Comparison of ENCODE assay signal across 8 mouse cellular contexts in the genomic region with DNA sequence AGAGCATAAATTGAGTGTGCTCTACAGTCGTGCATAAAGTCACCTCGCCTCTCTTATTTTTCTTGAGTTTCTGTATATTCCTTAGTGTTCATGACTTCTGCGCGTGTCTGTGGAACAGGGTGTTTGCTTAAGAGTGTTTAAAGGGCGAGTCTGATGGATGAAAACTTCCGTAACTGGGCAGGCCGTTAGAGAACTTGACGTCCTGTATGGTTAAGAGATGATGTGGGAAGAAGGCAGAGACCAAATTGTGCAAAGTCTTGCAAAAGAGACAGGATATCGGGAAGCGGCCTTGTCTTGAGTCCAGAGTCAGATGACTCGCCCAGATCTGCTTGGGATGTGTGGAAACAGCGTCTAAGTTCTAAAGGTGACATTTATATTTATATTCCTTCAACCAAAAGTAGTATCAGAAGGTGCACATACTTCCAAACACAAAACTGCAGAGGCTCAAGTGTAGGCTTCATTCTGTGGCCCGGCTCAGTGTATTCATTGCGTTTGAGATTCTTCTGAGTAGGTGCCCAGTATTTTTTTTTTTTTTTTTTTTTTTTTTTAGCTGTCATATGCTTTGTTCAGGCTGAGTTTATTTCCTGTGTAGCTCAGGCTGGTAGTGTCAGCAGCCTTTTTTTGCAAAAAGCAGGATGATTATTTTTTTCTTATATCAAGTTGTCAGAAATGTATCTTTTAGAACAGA. TPM values are rescaled to one million over a fixed set of nuclear protein-coding genes. Genes with fewer than 3 reads are reported as not detected.
DNase-seq lines count a peak whose midpoint lies in the region; ATAC-seq and TF ChIP-seq lines count a peak whose summit lies in the region.

No protein-coding gene starts in this region.

- no peaks in the 10 kb centered on the region for H3K36me3 ChIP-seq in lung, postnatal 0 days (ENCODE audit: insufficient read depth, low read length)
- H3K36me3 ChIP-seq in stomach, postnatal 0 days (ENCODE audit: control insufficient read depth, insufficient read depth, low read length), result no peaks in the 10 kb centered on the region

- DNase-seq in gastrocnemius, postnatal 25 days, result peak; percentile 7
- no peak for DNase-seq in gastrocnemius, postnatal 36 days
- peak; percentile 34 for DNase-seq in adrenal gland, adult 8-10 months
- DNase-seq in heart, adult 11 months, result peak; percentile 94
- DNase-seq in kidney, adult 18-20 months, result peak; percentile 32
- DNase-seq in lung, postnatal 0 days (ENCODE audit: low spot score), result peak; percentile 86
- no peak for DNase-seq in stomach, postnatal 0 days (ENCODE audit: low spot score)
- DNase-seq in testis, postnatal 14 days (ENCODE audit: low spot score), result no peak

- intact Hi-C loops in gastrocnemius, postnatal 36 days (cut with DNase I), result loop anchor here (5.0 kb wide), 1 partner anchor 72 kb away; no protein-coding TSS in a partner anchor

- H3K27me3 ChIP-seq in lung, postnatal 0 days (replicated peaks; ENCODE audit: insufficient read depth, low read length), result no peaks in the 10 kb centered on the region
- no peaks in the 10 kb centered on the region for H3K27me3 ChIP-seq in stomach, postnatal 0 days (ENCODE audit: control insufficient read depth, insufficient read depth, low read length)

- H3K9me3 ChIP-seq in lung, postnatal 0 days (ENCODE audit: low read length), result no peaks in the 10 kb centered on the region
- no peaks in the 10 kb centered on the region for H3K9me3 ChIP-seq in stomach, postnatal 0 days (ENCODE audit: control insufficient read depth, low read length)

- H3K4me1 ChIP-seq in lung, postnatal 0 days (ENCODE audit: insufficient read depth, low read depth, low read length), result no peaks in the 10 kb centered on the region; the same call in 1 of the 2 replicates
- no peaks in the 10 kb centered on the region for H3K4me1 ChIP-seq in stomach, postnatal 0 days (replicated peaks; ENCODE audit: control insufficient read depth, insufficient read depth)

- 5% methylated on average over 14 of the region's 14 CpGs for WGBS in lung, postnatal 0 days
- 5% methylated on average over 14 of the region's 14 CpGs for WGBS in stomach, postnatal 0 days

- peak overlapping the region; percentile 85 for H3K9ac ChIP-seq in lung, postnatal 0 days (replicated peaks; ENCODE audit: low read depth)
- peak overlapping the region; percentile 85 for H3K9ac ChIP-seq in stomach, postnatal 0 days (ENCODE audit: low read length)

- H3K4me2 ChIP-seq in lung, postnatal 0 days (replicated peaks; ENCODE audit: low read depth, low read length), result peak overlapping the region; percentile 59
- peak overlapping the region; percentile 75 for H3K4me2 ChIP-seq in stomach, postnatal 0 days (replicated peaks; ENCODE audit: low read depth)

- H3K4me3 ChIP-seq in lung, postnatal 0 days (ENCODE audit: low read depth, low read length), result peak overlapping the region; percentile 85
- peak overlapping the region; percentile 82 for H3K4me3 ChIP-seq in stomach, postnatal 0 days (ENCODE audit: low read depth, low read length)

- TF ChIP-seq CTCF in lung, postnatal 0 days (IDR thresholded peaks at IDR 0.05), result no peak
- no peak for TF ChIP-seq CTCF in stomach, postnatal 0 days (IDR thresholded peaks at IDR 0.05; ENCODE audit: low read depth)

- no peak; the same call in 1 of the 2 replicates for ATAC-seq in lung, postnatal 0 days
- ATAC-seq in stomach, postnatal 0 days (ENCODE audit: low FRiP score, low TSS enrichment), result no peak

- peak overlapping the region; percentile 97 for H3K27ac ChIP-seq in lung, postnatal 0 days (ENCODE audit: low read length)
- peak overlapping the region; percentile 95 for H3K27ac ChIP-seq in stomach, postnatal 0 days (replicated peaks)

- TF ChIP-seq EP300 in lung, postnatal 0 days (IDR thresholded peaks at IDR 0.05), result peak; percentile 87
- TF ChIP-seq EP300 in stomach, postnatal 0 days (optimal IDR thresholded peaks at IDR 0.05), result no peak

RNA-seq across cellular contexts. Expression of a gene that starts 1.2 kb away (rescaled TPM):
- 10 to 100 TPM; 10.6 to 12.2 TPM for total RNA-seq in gastrocnemius, postnatal 25 days (2021)
- total RNA-seq in gastrocnemius, postnatal 36 days (2021), result 10 to 100 TPM; 11.4 to 13.0 TPM
- 10 to 100 TPM; 40.4 to 47.4 (median 44.1) TPM for total RNA-seq in adrenal gland, adult 8-10 months (2022)
- 40.0 and 40.3 TPM in 2 replicates for polyA plus RNA-seq in lung, postnatal 0 days (2015; fragmentation: Nextera tagmentation; extraction: Ambion mirVana)
- polyA plus RNA-seq in stomach, postnatal 0 days (2015; fragmentation: Nextera tagmentation; extraction: Ambion mirVana), result 26.4 and 31.9 TPM in 2 replicates

RNA-seq across cellular contexts. Expression of a gene that starts 43.7 kb away (rescaled TPM):
- total RNA-seq in gastrocnemius, postnatal 25 days (2021), result 1 to 10 TPM; 3.6 to 4.8 TPM
- total RNA-seq in gastrocnemius, postnatal 36 days (2021), result 1 to 10 TPM; 3.6 to 6.9 TPM
- total RNA-seq in adrenal gland, adult 8-10 months (2022), result 1 to 10 TPM; 6.1 to 8.3 (median 7.1) TPM
- polyA plus RNA-seq in lung, postnatal 0 days (2015; fragmentation: Nextera tagmentation; extraction: Ambion mirVana), result 0.64 and 0.89 TPM in 2 replicates
- polyA plus RNA-seq in stomach, postnatal 0 days (2015; fragmentation: Nextera tagmentation; extraction: Ambion mirVana), result 2.3 and 2.5 TPM in 2 replicates

Comparison
In these comparisons a context has a peak if more than half of its experiments do, and no peak if none do; other contexts are left out.
1. DNase-seq: peak in gastrocnemius, postnatal 25 days (single experiment), adrenal gland, adult 8-10 months (single experiment), heart, adult 11 months (single experiment), kidney, adult 18-20 months (single experiment) and lung, postnatal 0 days (single experiment); none in gastrocnemius, postnatal 36 days (0 of 2), stomach, postnatal 0 days (single experiment) and testis, postnatal 14 days (single experiment).